Mouse (Mus musculus): ENCODE measurements at regions not wholly inside any gene's neighbourhood (a gene's known extent, or its start where the extent isn't known, plus 50 kb on each side); places are given as distances from the start of the nearest gene placed in this dataset.

GRCm38 (mm10) chr5:119082895-119083294 lies 522.4 kb downstream of the Med13l start:
- TF ChIP-seq POLR2A (IDR thresholded peaks at IDR 0.05; ENCODE audit: insufficient read depth, low read length): no peak
- TF ChIP-seq CTCF (IDR thresholded peaks at IDR 0.05; ENCODE audit: low read depth, low read length): no peak

Measured in ES-Bruce4 (cell line).